Mouse (Mus musculus) lung, postnatal 0 days (tissue): ENCODE results near the gene Gzmm. TPM values are rescaled to one million over a fixed set of nuclear protein-coding genes. Genes with fewer than 3 reads are reported as not detected.

ENCODE experiments used
- ATAC-seq: fragments of 200-750 bp; cut with Nextera tagmentation; 2 replicates; pipeline ENCODE4 v1.8.0; 2017; ENCODE audit warnings: moderate library complexity
- DNase-seq: peaks from one replicate; pipeline ENCODE4 v3.0.0-alpha.2; 2016; ENCODE audit warnings: low spot score
- H3K27ac ChIP-seq: fragments of 300-500 bp; sonication (generic); 2 replicates; pipeline ENCODE4 v1.5.1; 2014; ENCODE audit warnings: antibody characterized with exemption, mild to moderate bottlenecking, low read length, mixed read lengths
- H3K27me3 ChIP-seq: fragments of 300-500 bp; sonication (generic); replicated peaks from 2 replicates; pipeline ENCODE4 v1.6.1; 2014; ENCODE audit warnings: low read length, mixed read lengths; ENCODE audit not compliant: insufficient read depth
- H3K36me3 ChIP-seq: fragments of 300-500 bp; sonication (generic); 2 replicates; pipeline ENCODE4 v1.6.1; 2014; ENCODE audit warnings: low read length, mixed read lengths; ENCODE audit not compliant: insufficient read depth
- H3K4me1 ChIP-seq: fragments of 300-500 bp; sonication (generic); 2 replicates; pipeline ENCODE4 v1.6.1; 2014; ENCODE audit warnings: antibody characterized with exemption, low read depth, low read length, mixed read lengths; ENCODE audit not compliant: insufficient read depth
- H3K4me2 ChIP-seq: fragments of 300-500 bp; sonication (generic); replicated peaks from 2 replicates; pipeline ENCODE4 v1.6.1; 2014; ENCODE audit warnings: low read depth, mild to moderate bottlenecking, low read length, moderate library complexity, mixed read lengths
- H3K4me3 ChIP-seq: fragments of 300-500 bp; sonication (generic); 2 replicates; pipeline ENCODE4 v1.5.1; 2014; ENCODE audit warnings: low read depth, low read length
- H3K9ac ChIP-seq: fragments of 300-500 bp; sonication (generic); replicated peaks from 2 replicates; pipeline ENCODE4 v1.6.1; 2014; ENCODE audit warnings: low read depth, mild to moderate bottlenecking
- H3K9me3 ChIP-seq: fragments of 300-500 bp; sonication (generic); 2 replicates; pipeline ENCODE4 v1.6.1; 2016; ENCODE audit warnings: low read length, mixed read lengths
- CTCF ChIP-seq: IDR thresholded peaks from 2 replicates; pipeline ENCODE4 v1.5.1; 2016; ENCODE audit warnings: antibody characterized with exemption, mild to moderate bottlenecking
- EP300 ChIP-seq: IDR thresholded peaks from 2 replicates; pipeline ENCODE4 v1.6.1; 2016; ENCODE audit warnings: antibody characterized with exemption, mild to moderate bottlenecking, control low read depth
- WGBS: fragments of 180-500 bp; shearing (Covaris S2); extraction: QIAGEN DNeasy Blood & Tissue Kit; methylation state at CpG from one replicate; pipeline ENCODE4 v1.1.7; 2014; 5-methylcytosine and 5-hydroxymethylcytosine counted together
- polyA plus RNA-seq: library from polyadenylated mRNA; unstranded; fragments of >200 nt; fragmentation: Nextera tagmentation; extraction: Ambion mirVana; gene quantifications from 2 replicates; pipeline ENCODE4 v1.2.1, GENCODE M21; 2015

Gzmm gene
- 0.57 and 0.69 TPM in 2 replicates for polyA plus RNA-seq

DNA sequence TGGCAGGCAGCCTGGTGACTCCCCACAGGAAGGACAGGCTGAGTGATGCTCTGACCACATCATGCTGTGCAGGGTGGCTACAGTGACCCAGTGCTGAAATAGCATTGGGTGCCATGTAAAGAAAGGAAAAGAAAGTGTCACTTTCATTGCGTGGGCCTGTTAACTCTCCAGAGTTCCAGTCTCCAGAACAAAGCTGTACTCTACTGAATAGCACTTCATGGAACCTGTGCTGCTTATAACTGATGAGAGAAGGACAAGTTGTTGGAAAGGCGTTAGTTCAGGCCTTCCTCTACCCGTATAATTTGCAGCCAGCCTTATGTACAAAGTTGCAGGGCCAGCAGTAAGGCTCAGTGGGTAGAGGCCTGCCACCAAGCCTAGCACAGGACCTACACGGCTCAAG lies at the start of gene Gzmm:
Gene Gzmm (plus strand): TSS at position 301 of the 400 bp plus-strand sequence.
- no peak within 1 kb of the TSS for H3K27ac ChIP-seq
- H3K9ac ChIP-seq: no peak within 1 kb of the TSS
- H3K27me3 ChIP-seq: no peaks in the 10 kb centered on the region
- ATAC-seq: no peak
- no peak within 1 kb of the TSS for H3K4me3 ChIP-seq
- WGBS: 85% methylated on average over 4 of the region's 4 CpGs
- no peaks in the 10 kb centered on the region for H3K9me3 ChIP-seq
- peaks cover 2% of the 10 kb centered on the region; the same call in 1 of the 2 replicates for H3K4me1 ChIP-seq
- TF ChIP-seq EP300 (no peak), CTCF (no peak)
- H3K4me2 ChIP-seq: no peak within 1 kb of the TSS
- peaks cover 35% of the 10 kb centered on the region for H3K36me3 ChIP-seq
- DNase-seq: no peak

DNA sequence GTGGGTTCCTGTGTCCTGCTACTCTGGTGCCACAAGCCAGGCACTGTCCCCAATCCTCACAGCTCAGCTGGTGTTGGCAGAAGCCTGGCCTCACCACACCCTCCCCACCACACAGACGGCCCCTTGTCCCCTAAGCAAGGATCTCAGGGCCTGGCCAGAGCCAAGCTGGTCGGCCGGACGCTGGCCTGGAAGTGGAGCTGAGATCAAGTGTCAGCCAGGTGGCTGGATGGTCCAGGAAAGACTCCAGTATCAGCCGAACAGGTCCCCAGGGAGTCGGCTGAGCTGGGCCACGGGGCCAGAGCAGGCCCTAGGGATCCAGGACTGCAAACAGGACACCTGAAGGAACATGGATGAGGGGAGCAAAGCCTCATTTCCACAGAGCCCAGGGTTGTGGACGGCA lies 43.1 kb upstream of the Gzmm start, which contains the start of gene Odf3l2:
Gene Odf3l2 (minus strand): TSS at position 28 of the 400 bp plus-strand sequence.
- Histone ChIP-seq H3K27me3 (no peaks in the 10 kb centered on the region), H3K9ac (no peak within 1 kb of the TSS), H3K9me3 (no peaks in the 10 kb centered on the region), H3K27ac (no peak within 1 kb of the TSS), H3K4me2 (no peak within 1 kb of the TSS), H3K4me3 (no peak within 1 kb of the TSS), H3K4me1 (no peaks in the 10 kb centered on the region), H3K36me3 (no peaks in the 10 kb centered on the region)
- whole genome bisulfite sequencing: 57% methylated on average over 8 of the region's 8 CpGs
- ATAC-seq (no peak), DNase-seq (no peak)
- TF ChIP-seq CTCF: no peak
- TF ChIP-seq EP300: no peak

DNA sequence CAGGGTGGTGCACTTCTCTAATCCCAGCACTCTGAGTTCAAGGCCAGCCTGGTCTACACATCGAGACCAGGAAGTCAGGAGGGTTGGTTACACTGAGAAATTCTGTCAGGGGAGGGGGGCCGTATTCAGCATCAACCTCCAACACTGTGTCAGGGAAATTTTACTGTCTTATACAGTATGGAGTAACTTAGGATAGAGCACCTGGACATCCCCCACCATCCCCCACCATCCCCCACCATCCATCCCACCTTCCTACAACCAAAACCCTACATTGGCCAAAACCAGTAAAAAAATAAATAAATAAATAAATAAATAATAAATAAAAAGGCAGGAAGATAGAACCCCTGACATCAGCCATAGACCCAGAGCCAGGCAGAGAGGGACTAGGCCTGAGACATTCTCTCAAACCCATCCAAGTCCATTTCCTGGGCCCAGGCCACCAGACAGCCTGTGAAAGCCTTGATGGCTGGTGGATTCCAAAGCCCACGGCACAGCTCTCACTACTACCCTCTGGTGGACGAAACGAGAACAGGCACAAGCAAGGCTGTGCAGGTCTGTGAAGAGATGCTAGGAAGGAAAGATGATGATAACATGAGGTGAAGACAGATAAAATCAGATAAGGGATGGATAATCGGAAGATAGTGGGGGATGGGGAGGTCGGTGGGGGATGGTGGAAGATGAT lies 39.6 kb upstream of the Gzmm start:
- WGBS: 27% methylated on average over 7 of the region's 7 CpGs
- Histone ChIP-seq H3K9ac (no peak overlapping the region), H3K9me3 (no peaks in the 10 kb centered on the region), H3K36me3 (no peaks in the 10 kb centered on the region), H3K4me3 (no peak overlapping the region), H3K27me3 (no peaks in the 10 kb centered on the region), H3K4me2 (no peak overlapping the region), H3K27ac (no peak overlapping the region), H3K4me1 (no peaks in the 10 kb centered on the region)
- TF ChIP-seq CTCF (peak; percentile 95), EP300 (no peak)
- DNase-seq (peak; percentile 62), ATAC-seq (peak; percentile 49; the same call in 1 of the 2 replicates)

DNA sequence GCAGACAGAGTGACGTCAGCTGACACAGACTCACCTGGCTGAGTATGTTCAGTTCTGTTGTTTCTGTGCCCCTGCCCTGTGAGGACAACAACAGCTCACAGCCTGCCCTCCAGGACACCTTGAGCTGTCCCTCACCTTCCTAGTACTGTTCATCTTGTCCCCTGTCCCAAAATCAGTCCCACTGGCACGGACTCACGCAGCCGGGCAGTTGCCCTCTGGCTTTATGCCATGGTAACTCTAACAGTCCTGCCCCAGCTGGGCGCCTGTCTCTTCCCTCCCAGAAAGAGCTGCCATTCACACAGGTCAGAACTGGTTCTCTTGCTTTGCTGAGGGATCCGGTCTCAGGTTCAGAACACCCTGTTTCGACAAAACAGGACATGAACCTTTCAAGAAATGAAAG lies 36.0 kb upstream of the Gzmm start:
- WGBS: 76% methylated on average over 7 of the region's 7 CpGs
- H3K4me1 ChIP-seq: no peaks in the 10 kb centered on the region
- ATAC-seq: no peak
- H3K27me3 ChIP-seq: no peaks in the 10 kb centered on the region
- no peaks in the 10 kb centered on the region for H3K36me3 ChIP-seq
- no peaks in the 10 kb centered on the region for H3K9me3 ChIP-seq
- no peak overlapping the region for H3K27ac ChIP-seq
- no peak for DNase-seq
- no peak for TF ChIP-seq EP300
- no peak for TF ChIP-seq CTCF
- H3K4me2 ChIP-seq: no peak overlapping the region
- no peak overlapping the region for H3K9ac ChIP-seq
- H3K4me3 ChIP-seq: no peak overlapping the region

DNA sequence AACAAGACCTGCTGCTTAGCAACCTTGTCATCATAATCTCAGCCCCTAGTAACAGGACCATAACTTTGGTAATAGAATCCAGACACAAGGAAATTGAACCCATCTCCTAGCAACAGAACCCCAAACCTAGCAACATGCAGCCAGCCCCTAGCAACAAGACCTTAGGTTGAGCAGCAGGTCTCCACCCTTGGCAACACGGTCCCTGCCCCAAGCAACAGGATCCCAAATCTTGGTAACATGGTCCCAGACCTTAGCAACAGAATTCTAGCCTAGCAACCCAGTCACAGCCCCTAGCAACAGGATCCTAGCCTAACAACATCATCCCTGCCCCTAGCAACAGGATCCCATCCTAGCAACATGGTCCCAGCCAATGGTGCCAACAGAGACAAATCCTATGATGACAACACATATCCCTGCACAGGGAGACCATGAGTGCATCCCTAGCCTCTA lies 33.8 kb upstream of the Gzmm start:
- Histone ChIP-seq H3K9ac (no peak overlapping the region), H3K4me2 (no peak overlapping the region), H3K9me3 (no peaks in the 10 kb centered on the region), H3K4me1 (no peaks in the 10 kb centered on the region), H3K4me3 (no peak overlapping the region), H3K27ac (no peak overlapping the region), H3K36me3 (no peaks in the 10 kb centered on the region), H3K27me3 (no peaks in the 10 kb centered on the region)
- ATAC-seq (no peak), DNase-seq (no peak)
- WGBS: 25% methylated on average over 1 of the region's 1 CpGs
- TF ChIP-seq EP300 (no peak), CTCF (no peak)

DNA sequence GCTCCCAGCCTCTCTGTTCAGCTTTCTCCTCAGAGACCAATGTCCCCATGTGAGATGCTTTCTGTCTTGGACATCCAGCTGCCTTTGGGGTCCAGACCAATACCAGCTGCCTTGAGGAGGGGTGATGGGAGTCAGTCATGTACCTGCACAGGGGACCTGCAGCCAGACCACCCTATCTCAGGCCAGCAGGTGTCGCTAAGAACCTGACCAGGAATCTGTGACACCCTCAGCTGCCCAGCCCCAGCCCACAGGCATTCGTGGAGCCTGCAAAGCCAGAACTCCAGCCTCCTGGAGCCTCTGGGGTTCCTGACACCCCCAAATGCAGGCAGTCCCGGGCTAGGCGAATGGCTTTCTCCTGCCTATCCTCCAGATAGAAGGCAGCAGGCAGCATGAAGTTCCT lies 30.0 kb upstream of the Gzmm start:
- Histone ChIP-seq H3K27ac (no peak overlapping the region), H3K27me3 (no peaks in the 10 kb centered on the region), H3K9me3 (no peaks in the 10 kb centered on the region), H3K4me1 (no peaks in the 10 kb centered on the region), H3K36me3 (no peaks in the 10 kb centered on the region), H3K4me2 (no peak overlapping the region), H3K9ac (no peak overlapping the region), H3K4me3 (no peak overlapping the region)
- TF ChIP-seq CTCF (peak; percentile 51), EP300 (no peak)
- WGBS: 16% methylated on average over 4 of the region's 4 CpGs
- DNase-seq (no peak), ATAC-seq (no peak)
